Mouse (Mus musculus): ENCODE measurements around the gene Trir. TPM values are rescaled to one million over a fixed set of nuclear protein-coding genes. Genes with fewer than 3 reads are reported as not detected.

Gene Trir
- polyA plus RNA-seq, 1 experiment from 2014 or later = 102 TPM

DNA sequence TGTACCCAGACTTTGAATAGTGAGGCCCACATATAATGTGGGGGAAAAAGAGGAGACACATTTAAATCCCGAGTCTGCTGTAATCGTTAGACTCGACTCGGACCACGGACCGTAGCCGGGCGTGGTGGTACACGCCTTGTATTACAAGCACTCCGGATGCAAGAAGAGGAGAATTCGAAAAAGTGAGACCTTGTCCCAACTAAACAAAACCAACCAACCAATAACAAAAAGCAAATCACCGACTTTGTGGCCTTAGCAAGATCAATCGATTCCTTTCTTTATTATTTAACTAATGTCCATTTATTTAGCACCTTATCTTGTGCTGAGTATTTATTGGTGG lies 863 bp downstream of the Trir start:
- peak overlapping the region; percentile 97 for H3K9ac ChIP-seq
- H3K4me1 ChIP-seq = peaks cover 38% of the 10 kb centered on the region
- 1% methylated on average over 13 of the region's 13 CpGs for WGBS
- no peaks in the 10 kb centered on the region for H3K27me3 ChIP-seq
- no peaks in the 10 kb centered on the region for H3K9me3 ChIP-seq
- peak overlapping the region; percentile 92 for H3K27ac ChIP-seq
- no peak for ATAC-seq (ENCODE audit: insufficient number of reproducible peaks, low FRiP score, low TSS enrichment, low read depth)
- peak overlapping the region; percentile 84 for H3K4me3 ChIP-seq
- H3K4me2 ChIP-seq = peak overlapping the region; percentile 88
- peaks cover 50% of the 10 kb centered on the region for H3K36me3 ChIP-seq

DNA sequence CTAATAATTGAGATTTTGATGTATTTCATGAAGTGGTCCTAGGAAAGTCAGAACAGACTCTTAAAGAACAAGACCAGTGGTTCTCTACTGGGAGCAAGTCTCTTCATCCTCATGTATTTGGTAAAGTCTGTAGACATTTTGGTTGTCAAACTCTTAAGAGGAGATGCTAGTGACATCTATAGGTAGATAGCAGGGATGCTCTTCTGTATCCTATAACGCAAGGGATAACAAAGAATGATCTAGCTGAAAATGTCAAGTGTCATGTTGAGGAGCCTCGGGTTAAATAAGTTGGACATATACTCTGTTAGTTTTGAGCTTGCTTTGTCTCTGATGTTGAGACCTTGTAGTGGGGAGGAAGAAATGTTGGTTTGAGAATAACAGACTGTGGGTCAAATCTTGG lies 1.3 kb downstream of the Trir start:
- peak overlapping the region; percentile 97; the same call in 1 of the 2 replicates for H3K9ac ChIP-seq
- H3K9me3 ChIP-seq = no peaks in the 10 kb centered on the region
- peaks cover 38% of the 10 kb centered on the region for H3K4me1 ChIP-seq
- H3K27me3 ChIP-seq = no peaks in the 10 kb centered on the region
- peaks cover 50% of the 10 kb centered on the region for H3K36me3 ChIP-seq
- H3K4me2 ChIP-seq = peak overlapping the region; percentile 88
- peak overlapping the region; percentile 84 for H3K4me3 ChIP-seq
- 27% methylated on average over 2 of the region's 2 CpGs for WGBS
- peak overlapping the region; percentile 92; the same call in 1 of the 2 replicates for H3K27ac ChIP-seq
- ATAC-seq (ENCODE audit: insufficient number of reproducible peaks, low FRiP score, low TSS enrichment, low read depth) = no peak

- H3K36me3 ChIP-seq = peaks cover 47% of the 10 kb centered on the region
- no peak for ATAC-seq (ENCODE audit: insufficient number of reproducible peaks, low FRiP score, low TSS enrichment, low read depth)
- no peaks in the 10 kb centered on the region for H3K9me3 ChIP-seq
- H3K4me2 ChIP-seq = peak overlapping the region; percentile 88; the same call in 1 of the 2 replicates
- no peak overlapping the region for H3K27ac ChIP-seq
- H3K27me3 ChIP-seq = no peaks in the 10 kb centered on the region
- H3K4me3 ChIP-seq = no peak overlapping the region
- H3K4me1 ChIP-seq = peaks cover 39% of the 10 kb centered on the region
- WGBS = 86% methylated on average over 14 of the region's 14 CpGs
- H3K9ac ChIP-seq = no peak overlapping the region
These were observed 2.6 kb downstream of the Trir start for GRCm38 (mm10) chr8:85029271-85029670.

DNA sequence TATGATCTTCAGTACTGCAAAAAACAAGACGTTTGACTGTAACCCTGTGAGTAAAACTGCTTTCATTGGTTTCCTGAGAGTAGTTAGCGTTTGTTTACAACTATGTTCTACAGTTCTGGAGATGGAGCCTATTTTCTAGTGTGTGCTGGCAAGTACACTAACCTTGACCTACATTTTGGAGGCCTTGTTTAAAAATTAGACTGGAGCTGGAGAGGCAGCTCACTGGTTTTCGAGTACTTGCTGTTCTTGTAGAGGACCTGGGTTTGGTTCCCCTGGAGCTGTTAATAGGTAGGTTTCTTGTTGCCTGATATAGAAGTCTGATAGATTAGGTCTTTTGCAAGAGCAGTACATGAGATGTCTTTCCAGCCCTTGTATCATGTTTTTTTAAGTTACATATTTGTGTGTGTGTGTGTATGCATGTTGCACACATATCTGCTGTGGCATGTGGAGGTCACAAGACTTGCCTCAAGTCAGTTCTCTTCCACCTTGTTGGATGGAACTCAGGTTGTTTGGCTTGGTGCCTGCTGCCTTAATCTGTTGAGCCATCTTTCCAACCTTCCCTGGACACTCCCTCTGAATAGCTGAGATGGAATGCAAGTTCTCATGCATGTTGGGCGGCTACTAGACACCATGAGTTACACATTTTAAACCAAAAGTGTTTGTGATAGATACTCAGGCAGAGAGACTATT lies 6.1 kb downstream of the Trir start:
- Histone ChIP-seq H3K27ac (no peak overlapping the region), H3K9ac (no peak overlapping the region), H3K4me2 (no peak overlapping the region), H3K27me3 (no peaks in the 10 kb centered on the region), H3K36me3 (peaks cover 47% of the 10 kb centered on the region), H3K4me1 (peaks cover 35% of the 10 kb centered on the region), H3K9me3 (no peaks in the 10 kb centered on the region), H3K4me3 (no peak overlapping the region)
- WGBS = 80% methylated on average over 4 of the region's 4 CpGs
- no peak for ATAC-seq (ENCODE audit: insufficient number of reproducible peaks, low FRiP score, low TSS enrichment, low read depth)

DNA sequence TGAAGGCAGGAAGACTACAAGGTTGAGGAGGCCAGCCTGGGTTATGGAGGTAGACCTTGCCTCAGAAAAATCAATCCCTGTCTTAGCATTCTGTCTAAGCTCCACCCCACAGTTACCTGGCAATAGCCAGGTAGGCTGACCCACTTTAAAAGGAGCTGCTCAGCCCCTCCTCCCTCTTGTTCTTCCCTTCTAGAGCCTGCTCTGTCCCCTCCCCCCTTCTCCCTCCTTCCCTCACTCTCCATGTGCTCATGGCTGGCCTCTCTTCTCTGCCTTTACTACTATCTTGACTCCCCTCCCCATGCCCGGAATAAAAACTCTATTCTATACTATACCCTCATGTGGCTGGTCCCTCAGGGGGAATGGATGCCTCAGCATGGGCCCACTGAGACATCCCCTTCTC lies 7.2 kb downstream of the Trir start:
- no peaks in the 10 kb centered on the region for H3K27me3 ChIP-seq
- no peak overlapping the region for H3K4me2 ChIP-seq
- peaks cover 46% of the 10 kb centered on the region for H3K36me3 ChIP-seq
- WGBS = 66% methylated on average over 1 of the region's 1 CpGs
- no peaks in the 10 kb centered on the region for H3K9me3 ChIP-seq
- H3K4me3 ChIP-seq = no peak overlapping the region
- H3K27ac ChIP-seq = no peak overlapping the region; the same call in 1 of the 2 replicates
- no peak overlapping the region for H3K9ac ChIP-seq
- ATAC-seq (ENCODE audit: insufficient number of reproducible peaks, low FRiP score, low TSS enrichment, low read depth) = no peak
- H3K4me1 ChIP-seq = peaks cover 32% of the 10 kb centered on the region

DNA sequence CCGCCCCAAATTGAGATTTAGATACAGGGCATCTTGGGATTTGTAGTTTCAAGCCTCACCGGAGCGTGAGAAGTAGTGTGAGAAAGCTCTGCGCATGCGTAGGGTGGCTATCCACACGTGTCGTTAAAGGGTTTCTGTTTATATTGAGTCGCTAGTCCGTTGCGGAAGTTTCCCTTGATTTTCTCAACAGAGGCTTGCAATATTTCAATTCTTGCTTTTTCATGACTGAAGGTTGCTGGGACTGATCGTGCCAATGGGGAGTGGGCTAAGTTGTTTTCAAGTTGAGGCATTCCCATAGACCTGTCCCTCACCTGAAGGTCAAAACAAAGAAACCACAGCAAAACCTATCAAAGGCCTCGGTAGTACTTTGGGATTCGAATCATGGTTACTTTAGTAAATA lies 8.1 kb downstream of the Trir start:
- peaks cover 38% of the 10 kb centered on the region for H3K36me3 ChIP-seq
- no peaks in the 10 kb centered on the region for H3K9me3 ChIP-seq
- peak overlapping the region; percentile 100; the same call in 1 of the 2 replicates for H3K27ac ChIP-seq
- H3K4me3 ChIP-seq = peak overlapping the region; percentile 77
- ATAC-seq (ENCODE audit: insufficient number of reproducible peaks, low FRiP score, low TSS enrichment, low read depth) = no peak
- H3K27me3 ChIP-seq = no peaks in the 10 kb centered on the region
- peak overlapping the region; percentile 76 for H3K4me2 ChIP-seq
- WGBS = 3% methylated on average over 13 of the region's 13 CpGs
- H3K4me1 ChIP-seq = peaks cover 30% of the 10 kb centered on the region
- no peak overlapping the region for H3K9ac ChIP-seq

DNA sequence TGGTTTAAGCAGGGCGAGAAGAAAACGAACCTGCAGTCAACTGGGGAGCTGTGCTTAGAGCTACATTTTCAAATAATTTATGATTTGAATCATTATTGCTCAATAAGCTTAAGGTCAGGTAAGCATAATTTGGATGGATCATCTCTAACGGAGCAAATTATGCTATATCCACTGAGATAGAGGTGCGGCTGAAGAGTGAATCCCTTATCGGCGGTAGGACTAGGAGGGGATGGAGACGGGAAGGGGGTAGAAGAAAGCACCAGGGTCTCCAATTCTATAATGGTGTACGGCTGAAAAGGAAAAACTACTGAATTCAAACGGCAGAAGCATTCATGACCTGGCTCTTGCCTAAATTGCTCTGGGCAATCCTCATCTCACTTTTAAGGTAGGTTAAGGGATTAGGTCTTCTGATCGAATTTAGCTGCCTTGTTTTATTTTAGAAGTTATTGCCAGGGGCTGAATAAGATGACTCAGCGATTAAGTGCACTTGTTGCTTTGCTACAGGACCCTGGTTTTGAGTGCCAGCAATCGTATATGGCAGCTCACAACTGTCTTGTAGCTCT lies 8.6 kb downstream of the Trir start:
- no peak for ATAC-seq (ENCODE audit: insufficient number of reproducible peaks, low FRiP score, low TSS enrichment, low read depth)
- Histone ChIP-seq H3K4me3 (peak overlapping the region; percentile 77), H3K36me3 (peaks cover 38% of the 10 kb centered on the region), H3K27me3 (no peaks in the 10 kb centered on the region), H3K27ac (peak overlapping the region; percentile 100), H3K4me2 (peak overlapping the region; percentile 76), H3K4me1 (peaks cover 30% of the 10 kb centered on the region), H3K9ac (peak overlapping the region; percentile 51), H3K9me3 (no peaks in the 10 kb centered on the region)
- WGBS = 6% methylated on average over 12 of the region's 12 CpGs

DNA sequence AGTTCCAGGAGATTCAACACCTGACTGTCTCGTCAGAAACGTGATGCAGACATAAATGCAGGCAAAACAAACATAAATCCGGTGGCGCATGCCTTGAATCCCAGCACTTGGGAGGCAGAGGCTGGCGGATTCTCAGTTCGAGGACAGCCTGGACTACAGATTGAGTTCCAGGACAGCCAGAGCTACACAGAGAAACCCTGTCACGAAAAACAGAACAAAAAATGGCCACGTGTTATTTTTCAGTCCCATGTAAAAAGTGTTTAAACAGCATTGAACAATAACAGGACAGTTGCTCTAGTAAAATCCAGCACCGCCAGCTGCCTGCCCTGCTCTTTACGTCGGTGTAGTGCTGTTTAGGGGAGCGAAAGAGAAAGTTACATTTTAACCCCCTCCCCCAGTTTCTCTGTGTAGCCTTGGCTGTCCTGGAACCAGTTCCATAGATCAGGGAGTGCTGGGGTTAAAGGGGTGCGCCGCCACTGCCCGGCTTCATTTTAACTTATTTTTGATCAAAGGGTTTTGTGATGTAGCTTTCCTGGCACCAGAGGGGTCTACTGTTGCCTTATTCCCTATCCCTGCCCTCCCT lies 9.2 kb downstream of the Trir start:
- H3K27ac ChIP-seq = peak overlapping the region; percentile 100
- no peak for ATAC-seq (ENCODE audit: insufficient number of reproducible peaks, low FRiP score, low TSS enrichment, low read depth)

GRCm38 (mm10) chr8:85036381-85036717 lies 9.7 kb downstream of the Trir start:
- H3K36me3 ChIP-seq = peaks cover 41% of the 10 kb centered on the region
- WGBS = 0% methylated on average over 9 of the region's 9 CpGs
- peak; percentile 37; the same call in 1 of the 2 replicates for ATAC-seq (ENCODE audit: insufficient number of reproducible peaks, low FRiP score, low TSS enrichment, low read depth)

More for the DNA sequence above, 9.2 kb downstream of the Trir start:
- WGBS = 1% methylated on average over 15 of the region's 15 CpGs
- Histone ChIP-seq H3K27me3 (no peaks in the 10 kb centered on the region), H3K9ac (peak overlapping the region; percentile 51), H3K36me3 (peaks cover 39% of the 10 kb centered on the region), H3K4me3 (peak overlapping the region; percentile 77), H3K4me1 (peaks cover 30% of the 10 kb centered on the region), H3K9me3 (no peaks in the 10 kb centered on the region), H3K4me2 (peak overlapping the region; percentile 76)

GRCm38 (mm10) chr8:85036718-85037365 lies 10.2 kb downstream of the Trir start, which contains the start of gene Tnpo2:
TSS of gene Tnpo2 (plus strand) at chr8:85036915.
- H3K4me1 ChIP-seq = peaks cover 33% of the 10 kb centered on the region
- H3K27ac ChIP-seq = peak within 1 kb of the TSS; percentile 100
- peak; percentile 92 for ATAC-seq (ENCODE audit: insufficient number of reproducible peaks, low FRiP score, low TSS enrichment, low read depth)
- under 1% methylated on average over 57 of the region's 59 CpGs for WGBS
- H3K9me3 ChIP-seq = no peaks in the 10 kb centered on the region
- peak within 1 kb of the TSS; percentile 86 for H3K4me2 ChIP-seq
- peak within 1 kb of the TSS; percentile 92 for H3K9ac ChIP-seq
- peaks cover 41% of the 10 kb centered on the region for H3K36me3 ChIP-seq
- H3K4me3 ChIP-seq = peak within 1 kb of the TSS; percentile 77
- no peaks in the 10 kb centered on the region for H3K27me3 ChIP-seq

More at GRCm38 (mm10) chr8:85036381-85036717, 9.7 kb downstream of the Trir start:
- peak overlapping the region; percentile 100 for H3K27ac ChIP-seq
- no peaks in the 10 kb centered on the region for H3K27me3 ChIP-seq
- peak overlapping the region; percentile 51 for H3K9ac ChIP-seq
- H3K4me3 ChIP-seq = peak overlapping the region; percentile 77
- no peaks in the 10 kb centered on the region for H3K9me3 ChIP-seq
- peak overlapping the region; percentile 76 for H3K4me2 ChIP-seq
- peaks cover 32% of the 10 kb centered on the region for H3K4me1 ChIP-seq

- H3K27me3 ChIP-seq = no peaks in the 10 kb centered on the region
- H3K4me3 ChIP-seq = peak overlapping the region; percentile 77
- WGBS = under 1% methylated on average over 14 of the region's 14 CpGs
These were observed 10.7 kb downstream of the Trir start for GRCm38 (mm10) chr8:85037366-85037680.

More at GRCm38 (mm10) chr8:85037366-85037680, 10.7 kb downstream of the Trir start:
- peaks cover 33% of the 10 kb centered on the region for H3K4me1 ChIP-seq
- peak overlapping the region; percentile 86 for H3K4me2 ChIP-seq
- H3K9me3 ChIP-seq = no peaks in the 10 kb centered on the region
- ATAC-seq (ENCODE audit: insufficient number of reproducible peaks, low FRiP score, low TSS enrichment, low read depth) = peak; percentile 62
- peak overlapping the region; percentile 92 for H3K9ac ChIP-seq
- peaks cover 39% of the 10 kb centered on the region for H3K36me3 ChIP-seq
- peak overlapping the region; percentile 100 for H3K27ac ChIP-seq
